Mouse (Mus musculus) frontal cortex, postnatal 14 days (tissue): ENCODE measurements around the gene Cyp2e1.

Experiments used
- DNase-seq, 2 experiments: peaks; one replicate each; pipeline ENCODE4 v3.0.0; 2022; ENCODE audit warnings: low spot score in 2 of 2

Gene Cyp2e1

DNA sequence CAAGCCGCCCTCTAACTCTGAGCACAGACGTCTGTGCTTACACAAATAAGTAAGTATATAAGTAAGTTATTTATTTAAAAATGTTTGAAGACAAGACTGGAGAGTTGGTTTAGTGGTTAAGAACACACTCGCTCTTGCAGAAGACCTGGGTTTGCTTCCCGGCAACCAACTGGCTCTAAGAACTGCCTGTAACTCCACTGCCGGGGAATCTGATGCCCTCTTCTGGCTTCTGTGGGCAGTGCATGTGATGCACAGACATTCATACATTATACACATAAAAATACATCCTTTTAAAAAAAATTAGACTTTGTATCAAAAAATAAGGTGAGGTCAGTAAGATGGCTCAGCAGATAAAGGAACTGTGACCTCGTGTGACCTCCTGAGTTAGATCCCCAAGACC is 47.0 kb downstream of the Cyp2e1 start:
- DNase-seq, result no peak

DNA sequence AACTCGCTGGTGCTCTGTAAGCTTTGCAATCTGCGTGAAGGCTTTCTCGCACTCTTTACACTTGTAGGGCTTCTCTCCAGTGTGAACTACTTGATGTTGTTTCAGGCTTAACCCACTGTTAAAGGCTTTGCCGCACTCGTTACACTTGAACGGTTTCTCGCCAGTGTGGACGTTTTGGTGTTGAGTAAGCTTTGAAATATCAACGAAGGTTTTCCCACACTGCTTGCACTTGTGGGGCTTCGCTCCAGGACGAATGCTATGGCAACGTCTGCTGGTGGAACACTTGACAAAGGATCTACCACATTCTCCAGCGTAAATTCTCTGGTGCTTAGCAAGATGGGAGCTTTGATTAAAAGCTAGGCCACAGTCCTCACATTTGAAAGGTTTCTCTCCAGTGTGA is 48.2 kb downstream of the Cyp2e1 start:
- DNase-seq, result peak in 1 of 2 experiments; percentile 35

DNA sequence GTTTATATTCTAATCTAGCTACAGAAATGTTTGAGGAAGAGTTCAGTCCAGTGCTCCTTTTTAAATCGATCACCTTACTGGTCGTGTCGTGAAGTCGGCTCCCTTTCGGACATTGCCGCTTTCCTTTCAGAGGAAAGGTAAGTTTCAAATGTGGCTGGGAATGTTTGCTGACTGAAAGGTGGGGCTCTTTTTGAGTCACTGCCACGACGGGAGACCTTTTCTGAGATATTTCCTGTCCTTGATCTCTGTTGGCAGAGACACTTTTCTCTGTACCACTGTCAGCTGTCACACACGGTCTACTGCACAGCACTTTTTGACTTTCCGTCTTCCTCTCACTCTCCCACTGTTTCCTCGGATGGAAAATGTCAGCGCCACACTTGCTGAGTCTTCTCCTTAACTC is 49.3 kb downstream of the Cyp2e1 start:
- no peak for DNase-seq

DNA sequence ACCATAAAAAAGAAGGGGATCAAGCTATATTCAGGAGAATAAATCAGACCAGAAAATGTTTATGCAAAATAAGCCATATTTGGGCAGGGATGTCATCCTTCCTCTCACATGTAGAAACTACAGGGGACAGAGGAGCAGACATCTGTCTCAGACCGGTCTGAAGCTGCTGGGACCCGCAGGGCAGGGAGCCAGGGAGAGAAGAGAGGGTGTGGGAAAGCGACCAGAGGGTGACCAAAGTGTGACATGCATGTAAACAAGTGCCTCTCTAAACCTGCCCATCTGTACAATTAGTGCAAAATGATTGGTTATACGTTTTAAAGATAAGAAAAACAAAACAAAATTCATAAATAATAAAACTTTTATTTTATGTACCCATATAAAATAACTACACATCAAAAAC is 56.6 kb downstream of the Cyp2e1 start:
- no peak for DNase-seq

DNA sequence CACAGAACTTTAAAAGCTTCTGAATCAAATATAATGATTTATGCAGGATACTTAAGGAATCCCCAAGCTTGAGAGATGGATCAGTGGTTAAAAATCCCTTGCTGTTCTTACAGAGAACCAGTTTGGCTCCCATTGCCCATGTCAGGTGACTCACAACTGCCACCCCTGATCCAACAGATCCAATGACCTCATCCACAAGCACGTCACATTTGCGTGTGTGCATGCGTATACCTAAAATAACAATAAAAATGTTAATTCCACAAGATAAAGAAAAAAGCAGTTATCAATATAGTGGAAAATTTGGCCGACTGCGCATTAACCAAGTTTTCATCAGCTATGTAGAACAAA is 57.7 kb downstream of the Cyp2e1 start:
- DNase-seq, result no peak

DNA sequence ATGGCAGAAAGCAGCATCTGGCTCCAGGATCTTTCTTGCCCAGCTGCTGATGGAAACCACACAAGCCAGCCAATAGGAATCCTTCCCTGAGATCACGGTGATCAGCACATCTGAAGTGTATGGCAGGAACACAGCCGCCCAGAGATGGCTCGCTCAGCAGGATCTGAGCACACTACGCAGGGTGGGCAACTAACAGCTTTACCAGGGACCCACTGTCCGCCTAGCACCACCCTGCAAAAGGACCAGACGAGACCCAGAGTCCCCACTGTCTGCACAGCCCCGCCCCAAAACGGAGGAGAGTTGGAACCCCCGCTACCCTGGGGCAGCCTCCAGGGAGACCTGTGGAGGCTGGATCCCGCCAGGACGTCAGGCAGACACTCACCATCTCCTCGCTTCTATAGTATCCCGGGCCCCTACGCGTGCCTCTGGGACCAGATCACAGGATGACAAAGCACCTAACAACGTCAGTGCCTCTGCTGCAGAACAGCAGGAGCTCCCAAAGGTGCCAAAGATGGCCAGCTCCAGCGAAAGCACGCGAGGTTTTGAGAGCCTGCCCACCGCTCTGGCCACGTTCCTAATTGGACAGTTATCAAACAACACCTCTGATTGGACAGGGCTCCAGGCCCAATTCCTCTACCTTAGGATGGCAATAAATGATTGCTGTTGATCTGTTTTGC is 58.3 kb downstream of the Cyp2e1 start, which contains the start of gene Zfp941:
Zfp941 (minus strand) TSS at position 526 of the 677 bp plus-strand sequence.
- peak; percentile 48 to 71 for DNase-seq

DNA sequence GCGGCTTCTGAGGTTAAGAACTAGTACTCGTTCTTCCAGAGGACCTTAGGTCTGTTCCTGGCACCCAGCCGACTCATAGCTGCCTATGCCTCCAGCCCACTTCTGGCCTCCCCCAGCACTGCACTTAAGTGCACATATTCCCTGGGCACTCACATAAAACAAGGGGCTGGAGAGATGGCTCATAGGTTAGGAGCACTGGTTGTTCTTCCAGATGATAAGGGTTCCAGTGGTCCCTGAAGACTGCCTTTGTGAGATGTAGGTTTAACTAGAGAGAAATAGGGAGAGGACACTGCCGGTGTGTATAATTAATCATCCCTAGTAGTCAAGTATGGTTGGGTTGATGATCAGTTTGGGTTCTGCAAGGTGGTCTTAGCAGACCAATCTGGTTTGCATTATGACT is 59.2 kb downstream of the Cyp2e1 start:
- no peak for DNase-seq
